In genomic region chr5:148554242-148554641, GRCm38 (mm10) we compare ENCODE assay signal across 8 mouse cellular contexts. TPM values are rescaled to one million over a fixed set of nuclear protein-coding genes. Genes with fewer than 3 reads are reported as not detected.
DNase-seq lines count a peak whose midpoint lies in the region; ATAC-seq and TF ChIP-seq lines count a peak whose summit lies in the region.
"Had no signal": no experiment of that assay in that cellular context is flagged by ENCODE, and none has a peak within 500 bp of the region (broad histone marks: within the 10 kb centered on the region; RNA-seq: fewer than 3 reads in every experiment).

No protein-coding gene starts in this region.

- H3K4me3 ChIP-seq in kidney, postnatal 0 days (replicated peaks; ENCODE audit: low read depth, low read length) = no peak overlapping the region
- peak overlapping the region; percentile 13; the same call in 1 of the 2 replicates for H3K4me3 ChIP-seq in forebrain, embryonic 11.5 days (ENCODE audit: low read depth, low read length)
- H3K4me3 ChIP-seq in hindbrain, embryonic 15.5 days = no peak overlapping the region
- no peak overlapping the region for H3K4me3 ChIP-seq in midbrain, postnatal 0 days (ENCODE audit: low read depth, low read length)

- H3K27me3 ChIP-seq in kidney, postnatal 0 days (ENCODE audit: insufficient read depth, low read length) = no peaks in the 10 kb centered on the region
- H3K27me3 ChIP-seq in forebrain, embryonic 11.5 days (ENCODE audit: control insufficient read depth, insufficient read depth, low read length) = no peaks in the 10 kb centered on the region
- no peaks in the 10 kb centered on the region for H3K27me3 ChIP-seq in hindbrain, embryonic 15.5 days
- H3K27me3 ChIP-seq in midbrain, postnatal 0 days (ENCODE audit: insufficient read depth, low read length) = no peaks in the 10 kb centered on the region

- H3K4me1 ChIP-seq in kidney, postnatal 0 days (replicated peaks; ENCODE audit: insufficient read depth, low read length) = peaks cover 12% of the 10 kb centered on the region; the same call in 1 of the 2 replicates
- peaks cover 5% of the 10 kb centered on the region; the same call in 1 of the 2 replicates for H3K4me1 ChIP-seq in forebrain, embryonic 11.5 days (replicated peaks; ENCODE audit: control insufficient read depth, insufficient read depth, low read length)
- peaks cover 28% of the 10 kb centered on the region for H3K4me1 ChIP-seq in hindbrain, embryonic 15.5 days (replicated peaks)
- no peaks in the 10 kb centered on the region; the same call in 1 of the 2 replicates for H3K4me1 ChIP-seq in midbrain, postnatal 0 days (ENCODE audit: insufficient read depth, low read length)

- DNase-seq in kidney, postnatal 0 days (ENCODE audit: low spot score) = no peak
- no peak for DNase-seq in kidney, postnatal 25 days
- no peak for DNase-seq in forebrain, embryonic 11.5 days (ENCODE audit: low spot score)
- no peak for DNase-seq in midbrain, postnatal 0 days (ENCODE audit: low spot score)
- no peak for DNase-seq in frontal cortex, postnatal 10 days (ENCODE audit: low spot score in 2 of 2)
- no peak for DNase-seq in urinary bladder, postnatal 4 days (ENCODE audit: low spot score in 2 of 2)
- DNase-seq: layer of hippocampus, postnatal 36 days had no signal

- WGBS in kidney, postnatal 0 days = 31% methylated on average over 7 of the region's 7 CpGs
- WGBS in forebrain, embryonic 11.5 days = 9% methylated on average over 7 of the region's 7 CpGs
- WGBS in hindbrain, embryonic 15.5 days = 24% methylated on average over 7 of the region's 7 CpGs
- WGBS in midbrain, postnatal 0 days = 21% methylated on average over 7 of the region's 7 CpGs

- no peaks in the 10 kb centered on the region for H3K36me3 ChIP-seq in kidney, postnatal 0 days (ENCODE audit: insufficient read depth, low read length)
- H3K36me3 ChIP-seq in forebrain, embryonic 11.5 days (ENCODE audit: control insufficient read depth, insufficient read depth, low read length) = no peaks in the 10 kb centered on the region
- no peaks in the 10 kb centered on the region for H3K36me3 ChIP-seq in hindbrain, embryonic 15.5 days
- no peaks in the 10 kb centered on the region for H3K36me3 ChIP-seq in midbrain, postnatal 0 days (ENCODE audit: insufficient read depth, low read length)

- no peak overlapping the region for H3K9ac ChIP-seq in kidney, postnatal 0 days (ENCODE audit: low read depth, low read length)
- H3K9ac ChIP-seq in forebrain, embryonic 11.5 days (ENCODE audit: low read length) = no peak overlapping the region
- H3K9ac ChIP-seq in hindbrain, embryonic 15.5 days = peak overlapping the region; percentile 12; the same call in 1 of the 2 replicates
- H3K9ac ChIP-seq in midbrain, postnatal 0 days (replicated peaks; ENCODE audit: low read length, poor library complexity, severe bottlenecking) = no peak overlapping the region

- peak overlapping the region; percentile 16 for H3K4me2 ChIP-seq in kidney, postnatal 0 days (ENCODE audit: low read length)
- peak overlapping the region; percentile 42 for H3K4me2 ChIP-seq in forebrain, embryonic 11.5 days (ENCODE audit: low read depth, low read length, severe bottlenecking)
- peak overlapping the region; percentile 51 for H3K4me2 ChIP-seq in hindbrain, embryonic 15.5 days
- peak overlapping the region; percentile 44 for H3K4me2 ChIP-seq in midbrain, postnatal 0 days (ENCODE audit: low read depth, low read length, poor library complexity, severe bottlenecking)

- ATAC-seq in kidney, postnatal 0 days (replicated peaks; ENCODE audit: low FRiP score, low read depth) = no peak
- no peak for ATAC-seq in forebrain, embryonic 11.5 days (replicated peaks; ENCODE audit: low FRiP score)
- no peak for ATAC-seq in hindbrain, embryonic 15.5 days (ENCODE audit: low FRiP score, low read depth)
- no peak for ATAC-seq in midbrain, postnatal 0 days (ENCODE audit: low FRiP score)

- H3K27ac ChIP-seq in kidney, postnatal 0 days = no peak overlapping the region
- no peak overlapping the region for H3K27ac ChIP-seq in forebrain, embryonic 11.5 days (ENCODE audit: low read depth, low read length)
- no peak overlapping the region for H3K27ac ChIP-seq in hindbrain, embryonic 15.5 days (replicated peaks)
- no peak overlapping the region for H3K27ac ChIP-seq in midbrain, postnatal 0 days (ENCODE audit: low read depth, low read length)

- no peak for TF ChIP-seq CTCF in kidney, postnatal 0 days (IDR thresholded peaks at IDR 0.05; ENCODE audit: low read depth)
- TF ChIP-seq CTCF in midbrain, postnatal 0 days (IDR thresholded peaks at IDR 0.05) = no peak

- no peaks in the 10 kb centered on the region for H3K9me3 ChIP-seq in kidney, postnatal 0 days (replicated peaks; ENCODE audit: low read length)
- no peaks in the 10 kb centered on the region for H3K9me3 ChIP-seq in forebrain, embryonic 11.5 days (ENCODE audit: control insufficient read depth, low read length)
- H3K9me3 ChIP-seq in hindbrain, embryonic 15.5 days = no peaks in the 10 kb centered on the region
- no peaks in the 10 kb centered on the region for H3K9me3 ChIP-seq in midbrain, postnatal 0 days (ENCODE audit: low read length)

RNA-seq across cellular contexts. Expression of gene Ubl3, which starts 1.7 kb away (rescaled TPM):
- 100 and 104 TPM in 2 replicates for polyA plus RNA-seq in kidney, postnatal 0 days (2015; fragmentation: Nextera tagmentation; extraction: Ambion mirVana)
- polyA plus RNA-seq in forebrain, embryonic 11.5 days (2014; fragmentation: Nextera tagmentation; extraction: Ambion mirVana) = 83.7 and 84.2 TPM in 2 replicates
- 96.9 and 101 TPM in 2 replicates for polyA plus RNA-seq in hindbrain, embryonic 15.5 days (2015; fragmentation: Nextera tagmentation; extraction: Ambion mirVana)
- total RNA-seq in midbrain, postnatal 0 days (2014; rRNA removed) = 126 and 128 TPM in 2 replicates
- 79.1 and 79.7 TPM in 2 replicates for polyA plus RNA-seq in midbrain, postnatal 0 days (2015; fragmentation: Nextera tagmentation; extraction: Ambion mirVana)
